ENCODE assay signal across 28 mouse cellular contexts in the genomic region with DNA sequence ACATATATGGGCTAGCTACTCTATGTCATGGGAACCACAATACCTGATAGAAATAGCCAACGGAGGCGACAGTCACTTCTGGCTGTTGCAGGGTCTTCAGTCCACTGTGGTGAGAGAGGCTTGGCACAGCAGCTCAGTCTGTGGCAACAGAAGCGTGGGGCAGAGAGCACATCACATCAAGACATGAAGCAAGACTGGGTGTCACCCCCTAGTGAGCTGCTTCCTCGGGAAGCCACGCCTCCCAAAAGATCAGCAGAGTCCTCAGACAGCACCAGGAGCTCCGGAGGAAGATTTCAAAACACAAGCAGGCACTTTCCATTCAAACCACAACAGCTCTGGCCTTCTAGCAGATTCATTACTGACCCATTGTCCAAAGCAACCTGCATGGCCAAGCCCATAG.
DNase-seq lines count a peak whose midpoint lies in the region; ATAC-seq and TF ChIP-seq lines count a peak whose summit lies in the region.
"Had no signal": no experiment of that assay in that cellular context is flagged by ENCODE, and none has a peak within 500 bp of the region (broad histone marks: within the 10 kb centered on the region; RNA-seq: fewer than 3 reads in every experiment).

No protein-coding gene starts in this region.

- peak; percentile 57 for DNase-seq in lung, postnatal 0 days (ENCODE audit: low spot score)
- no peak for DNase-seq in lung, postnatal 4 days
- DNase-seq in 416B (ENCODE audit: low read depth): peak; percentile 70
- DNase-seq in adipocyte (ENCODE audit: low spot score): peak; percentile 4
- DNase-seq in embryo, embryonic 10.5 days (ENCODE audit: low spot score): no peak
- no peak for DNase-seq in adrenal gland, adult (ENCODE audit: inconsistent age in 2 of 2, low spot score in 1 of 2)
- DNase-seq: adrenal gland, adult 8-10 months; adrenal gland, postnatal 14 days; adrenal gland, postnatal 36 days; B cell, adult 2 months; cerebellum, adult 11-12 months; cerebellum, adult 2 months; cerebellum, adult 9-10 months; cerebellum, postnatal 10 days; cerebellum, postnatal 25 days; embryo, embryonic 11 days had no signal

- WGBS in lung, postnatal 0 days: 49% methylated on average over 6 of the region's 6 CpGs

- ATAC-seq in lung, postnatal 0 days: peak; percentile 37
- ATAC-seq in megakaryocyte progenitor cell, adult 5-6 weeks (replicated peaks; ENCODE audit: poor library complexity): peak; percentile 63
- ATAC-seq: activated CD4-positive, CD25-positive, alpha-beta regulatory T cell, adult 4 months; CD4-positive, CD25-positive, alpha-beta regulatory T cell, adult 4 months; forebrain, embryonic 14.5 days; forebrain, embryonic 16.5 days; Patski had no signal

- TF ChIP-seq EP300 in lung, postnatal 0 days (IDR thresholded peaks at IDR 0.05): no peak

- no peak for TF ChIP-seq CTCF in lung, postnatal 0 days (IDR thresholded peaks at IDR 0.05)

- no peaks in the 10 kb centered on the region for H3K9me3 ChIP-seq in lung, postnatal 0 days (ENCODE audit: low read length)
- H3K9me3 ChIP-seq: embryonic facial prominence, embryonic 13.5 days; embryonic facial prominence, embryonic 15.5 days; forebrain, embryonic 10.5 days; forebrain, embryonic 12.5 days had no signal

- H3K4me3 ChIP-seq in lung, postnatal 0 days (ENCODE audit: low read depth, low read length): no peak overlapping the region
- H3K4me3 ChIP-seq: embryonic facial prominence, embryonic 13.5 days; embryonic facial prominence, embryonic 15.5 days; erythroblast, embryonic 14.5 days; forebrain, embryonic 10.5 days; forebrain, embryonic 12.5 days had no signal

- H3K27ac ChIP-seq in lung, postnatal 0 days (ENCODE audit: low read length): no peak overlapping the region
- H3K27ac ChIP-seq: embryonic facial prominence, embryonic 13.5 days; embryonic facial prominence, embryonic 15.5 days; forebrain, embryonic 10.5 days; forebrain, embryonic 12.5 days had no signal

- H3K9ac ChIP-seq in lung, postnatal 0 days (replicated peaks; ENCODE audit: low read depth): no peak overlapping the region
- H3K9ac ChIP-seq: embryonic facial prominence, embryonic 13.5 days; embryonic facial prominence, embryonic 15.5 days; forebrain, embryonic 12.5 days had no signal

- H3K36me3 ChIP-seq in lung, postnatal 0 days (ENCODE audit: insufficient read depth, low read length): no peaks in the 10 kb centered on the region
- H3K36me3 ChIP-seq: embryonic facial prominence, embryonic 13.5 days; embryonic facial prominence, embryonic 15.5 days; forebrain, embryonic 10.5 days; forebrain, embryonic 12.5 days; G1E had no signal

- H3K4me2 ChIP-seq in lung, postnatal 0 days (replicated peaks; ENCODE audit: low read depth, low read length): no peak overlapping the region
- H3K4me2 ChIP-seq: embryonic facial prominence, embryonic 13.5 days; embryonic facial prominence, embryonic 15.5 days; forebrain, embryonic 12.5 days had no signal

- H3K4me1 ChIP-seq in lung, postnatal 0 days (ENCODE audit: insufficient read depth, low read depth, low read length): no peaks in the 10 kb centered on the region

- H3K27me3 ChIP-seq in lung, postnatal 0 days (replicated peaks; ENCODE audit: insufficient read depth, low read length): no peaks in the 10 kb centered on the region
- H3K27me3 ChIP-seq: embryonic facial prominence, embryonic 15.5 days had no signal

Comparison
In these comparisons a context has a peak if more than half of its experiments do, and no peak if none do; other contexts are left out.
1. DNase-seq: peak in lung, postnatal 0 days (single experiment), 416B (single experiment) and adipocyte (single experiment); none in lung, postnatal 4 days (0 of 2), embryo, embryonic 10.5 days (single experiment) and adrenal gland, adult (0 of 2).